Mouse (Mus musculus) limb, embryonic 13.5 days (tissue): ENCODE measurements around the gene Atp6ap1. TPM values are rescaled to one million over a fixed set of nuclear protein-coding genes. Genes with fewer than 3 reads are reported as not detected.

Experiments
- ATAC-seq: fragments of 200-750 bp; cut with Nextera tagmentation; 2 replicates; pipeline ENCODE4 v1.8.0; 2017; ENCODE audit warnings: low read depth, moderate number of reproducible peaks, moderate TSS enrichment; ENCODE audit not compliant: low FRiP score
- H3K27ac ChIP-seq: fragments of 300-500 bp; sonication (generic); 2 replicates; pipeline ENCODE4 v1.5.1; 2015; ENCODE audit warnings: inconsistent platforms, mild to moderate bottlenecking, moderate library complexity
- H3K27me3 ChIP-seq: fragments of 300-500 bp; sonication (generic); 2 replicates; pipeline ENCODE4 v1.6.1; 2015; ENCODE audit warnings: mild to moderate bottlenecking, inconsistent platforms
- H3K36me3 ChIP-seq: fragments of 300-500 bp; sonication (generic); 2 replicates; pipeline ENCODE4 v1.6.1; 2015; ENCODE audit warnings: inconsistent platforms, mild to moderate bottlenecking, moderate library complexity
- H3K4me1 ChIP-seq: fragments of 300-500 bp; sonication (generic); 2 replicates; pipeline ENCODE4 v1.6.1; 2015; ENCODE audit warnings: inconsistent platforms
- H3K4me2 ChIP-seq: fragments of 300-500 bp; sonication (generic); replicated peaks from 2 replicates; pipeline ENCODE4 v1.6.1; 2015; ENCODE audit warnings: inconsistent platforms, mild to moderate bottlenecking, moderate library complexity
- H3K4me3 ChIP-seq: fragments of 300-500 bp; sonication (generic); 2 replicates; pipeline ENCODE4 v1.5.1; 2015; ENCODE audit warnings: moderate library complexity, mild to moderate bottlenecking, inconsistent platforms
- H3K9ac ChIP-seq: fragments of 300-500 bp; sonication (generic); 2 replicates; pipeline ENCODE4 v1.6.1; 2015; ENCODE audit warnings: mild to moderate bottlenecking, inconsistent platforms
- H3K9me3 ChIP-seq: fragments of 300-500 bp; sonication (generic); 2 replicates; pipeline ENCODE4 v1.6.1; 2016; ENCODE audit warnings: inconsistent platforms
- WGBS: fragments of 180-500 bp; shearing (Covaris S2); methylation state at CpG from one replicate; pipeline ENCODE4 v1.1.7; 2015; 5-methylcytosine and 5-hydroxymethylcytosine counted together
- polyA plus RNA-seq: library from polyadenylated mRNA; unstranded; fragments of >200 nt; fragmentation: Nextera tagmentation; extraction: Ambion mirVana; gene quantifications from 2 replicates; pipeline ENCODE4 v1.2.1, GENCODE M21; 2015

The Atp6ap1 gene
- polyA plus RNA-seq, 1 experiment from 2014 or later = 127 TPM

- no peak overlapping the region for H3K27ac ChIP-seq
- ATAC-seq = no peak
- WGBS = 31% methylated on average over 10 of the region's 10 CpGs
- no peak overlapping the region for H3K4me2 ChIP-seq
- no peaks in the 10 kb centered on the region for H3K27me3 ChIP-seq
- H3K4me1 ChIP-seq = no peaks in the 10 kb centered on the region
- H3K9ac ChIP-seq = no peak overlapping the region
- H3K9me3 ChIP-seq = no peaks in the 10 kb centered on the region
- no peak overlapping the region for H3K4me3 ChIP-seq
- H3K36me3 ChIP-seq = peaks cover 8% of the 10 kb centered on the region; the same call in 1 of the 2 replicates
Measured at GRCm38 (mm10) chrX:74273422-74274322, 23.2 kb upstream of the Atp6ap1 start.

GRCm38 (mm10) chrX:74277916-74278315 lies 19.0 kb upstream of the Atp6ap1 start:
- 71% methylated on average over 8 of the region's 8 CpGs for WGBS
- ATAC-seq = no peak

GRCm38 (mm10) chrX:74281041-74281731 lies 15.7 kb upstream of the Atp6ap1 start:
- H3K4me1 ChIP-seq = peaks cover 13% of the 10 kb centered on the region

More at GRCm38 (mm10) chrX:74277916-74278315, 19.0 kb upstream of the Atp6ap1 start:
- Histone ChIP-seq H3K27me3 (no peaks in the 10 kb centered on the region), H3K27ac (no peak overlapping the region), H3K4me3 (no peak overlapping the region), H3K36me3 (0 out of 2 replicates have a peak, but pooled peaks cover 4% of the 10 kb centered on the region), H3K4me2 (no peak overlapping the region), H3K4me1 (peaks cover 6% of the 10 kb centered on the region; the same call in 1 of the 2 replicates), H3K9me3 (no peaks in the 10 kb centered on the region), H3K9ac (no peak overlapping the region)

GRCm38 (mm10) chrX:74281732-74282394 lies 15.0 kb upstream of the Atp6ap1 start, which contains the start of the genes Taz and Dnase1l1:
TSS of gene Taz (plus strand) at chrX:74281912.
TSS of gene Dnase1l1 (minus strand) at chrX:74282337.
- H3K9ac ChIP-seq = peak within 1 kb of the TSS; percentile 79
- peak; percentile 94 for ATAC-seq
- peak within 1 kb of the TSS; percentile 77 for H3K27ac ChIP-seq
- no peaks in the 10 kb centered on the region for H3K9me3 ChIP-seq
- H3K27me3 ChIP-seq = no peaks in the 10 kb centered on the region
- peaks cover 13% of the 10 kb centered on the region for H3K4me1 ChIP-seq
- H3K4me3 ChIP-seq = peak within 1 kb of the TSS; percentile 62
- H3K4me2 ChIP-seq = peak within 1 kb of the TSS; percentile 76
- no peaks in the 10 kb centered on the region for H3K36me3 ChIP-seq
- WGBS = 17% methylated on average over 16 of the region's 16 CpGs

More at GRCm38 (mm10) chrX:74281041-74281731, 15.7 kb upstream of the Atp6ap1 start:
- Histone ChIP-seq H3K9ac (peak overlapping the region; percentile 62), H3K27me3 (no peaks in the 10 kb centered on the region), H3K36me3 (no peaks in the 10 kb centered on the region), H3K9me3 (no peaks in the 10 kb centered on the region), H3K4me2 (peak overlapping the region; percentile 76), H3K27ac (peak overlapping the region; percentile 69; the same call in 1 of the 2 replicates), H3K4me3 (peak overlapping the region; percentile 62)
- ATAC-seq = no peak
- WGBS = 16% methylated on average over 14 of the region's 14 CpGs

- 20% methylated on average over 39 of the region's 39 CpGs for WGBS
- peak overlapping the region; percentile 77 for H3K27ac ChIP-seq
- H3K27me3 ChIP-seq = no peaks in the 10 kb centered on the region
- H3K9ac ChIP-seq = peak overlapping the region; percentile 79
- H3K4me2 ChIP-seq = peak overlapping the region; percentile 76
- H3K36me3 ChIP-seq = no peaks in the 10 kb centered on the region
- no peaks in the 10 kb centered on the region for H3K9me3 ChIP-seq
- H3K4me3 ChIP-seq = peak overlapping the region; percentile 62
- ATAC-seq = peak; percentile 65
- peaks cover 13% of the 10 kb centered on the region for H3K4me1 ChIP-seq
Measured at GRCm38 (mm10) chrX:74282395-74283091, 14.4 kb upstream of the Atp6ap1 start.

GRCm38 (mm10) chrX:74283092-74283437 lies 13.8 kb upstream of the Atp6ap1 start:
- 0 out of 2 replicates have a peak, but pooled peaks have one; percentile 16 for ATAC-seq
- H3K36me3 ChIP-seq = peaks cover 2% of the 10 kb centered on the region; the same call in 1 of the 2 replicates
- H3K4me2 ChIP-seq = peak overlapping the region; percentile 76
- peak overlapping the region; percentile 79 for H3K9ac ChIP-seq
- H3K4me3 ChIP-seq = peak overlapping the region; percentile 62
- peak overlapping the region; percentile 58; the same call in 1 of the 2 replicates for H3K27ac ChIP-seq
- H3K4me1 ChIP-seq = peaks cover 13% of the 10 kb centered on the region
- no peaks in the 10 kb centered on the region for H3K9me3 ChIP-seq
- 51% methylated on average over 5 of the region's 5 CpGs for WGBS
- H3K27me3 ChIP-seq = no peaks in the 10 kb centered on the region

GRCm38 (mm10) chrX:74293431-74293830 lies 3.5 kb upstream of the Atp6ap1 start:
- 78% methylated on average over 4 of the region's 4 CpGs for WGBS
- no peak overlapping the region for H3K27ac ChIP-seq

GRCm38 (mm10) chrX:74298348-74298747 lies 1.5 kb downstream of the Atp6ap1 start:
- H3K27me3 ChIP-seq = no peaks in the 10 kb centered on the region
- H3K36me3 ChIP-seq = peaks cover 45% of the 10 kb centered on the region; the same call in 1 of the 2 replicates
- no peak overlapping the region for H3K27ac ChIP-seq
- H3K9ac ChIP-seq = no peak overlapping the region
- no peak overlapping the region for H3K4me3 ChIP-seq
- no peaks in the 10 kb centered on the region for H3K9me3 ChIP-seq
- H3K4me1 ChIP-seq = peaks cover 4% of the 10 kb centered on the region; the same call in 1 of the 2 replicates
- H3K4me2 ChIP-seq = no peak overlapping the region
- WGBS = 86% methylated on average over 1 of the region's 1 CpGs
- ATAC-seq = no peak

More at GRCm38 (mm10) chrX:74293431-74293830, 3.5 kb upstream of the Atp6ap1 start:
- Histone ChIP-seq H3K9me3 (no peaks in the 10 kb centered on the region), H3K4me2 (no peak overlapping the region), H3K4me3 (no peak overlapping the region), H3K4me1 (peaks cover 4% of the 10 kb centered on the region; the same call in 1 of the 2 replicates), H3K36me3 (peaks cover 17% of the 10 kb centered on the region), H3K27me3 (no peaks in the 10 kb centered on the region), H3K9ac (no peak overlapping the region)
- ATAC-seq = no peak

GRCm38 (mm10) chrX:74299721-74300120 lies 2.8 kb downstream of the Atp6ap1 start:
- peaks cover 4% of the 10 kb centered on the region; the same call in 1 of the 2 replicates for H3K4me1 ChIP-seq
- ATAC-seq = no peak

GRCm38 (mm10) chrX:74304867-74305700 lies 8.2 kb downstream of the Atp6ap1 start, which contains the start of gene Gdi1:
TSS of gene Gdi1 (plus strand) at chrX:74304998.
- Histone ChIP-seq H3K9ac (peak within 1 kb of the TSS; percentile 77), H3K27me3 (no peaks in the 10 kb centered on the region), H3K9me3 (no peaks in the 10 kb centered on the region), H3K4me3 (peak within 1 kb of the TSS; percentile 59), H3K36me3 (peaks cover 72% of the 10 kb centered on the region), H3K27ac (peak within 1 kb of the TSS; percentile 81), H3K4me1 (peaks cover 10% of the 10 kb centered on the region; the same call in 1 of the 2 replicates), H3K4me2 (peak within 1 kb of the TSS; percentile 74)
- 15% methylated on average over 35 of the region's 41 CpGs for WGBS
- peak; percentile 85 for ATAC-seq

More at GRCm38 (mm10) chrX:74299721-74300120, 2.8 kb downstream of the Atp6ap1 start:
- peaks cover 52% of the 10 kb centered on the region; the same call in 1 of the 2 replicates for H3K36me3 ChIP-seq
- H3K9ac ChIP-seq = no peak overlapping the region
- no peaks in the 10 kb centered on the region for H3K9me3 ChIP-seq
- H3K4me2 ChIP-seq = no peak overlapping the region
- 82% methylated on average over 3 of the region's 3 CpGs for WGBS
- H3K27me3 ChIP-seq = no peaks in the 10 kb centered on the region
- no peak overlapping the region for H3K4me3 ChIP-seq
- H3K27ac ChIP-seq = no peak overlapping the region
